Mouse (Mus musculus) kidney, postnatal 14 days (tissue): ENCODE measurements around the gene Kpna4.

ENCODE experiments used
- DNase-seq: peaks from one replicate; pipeline ENCODE4 v3.0.0; 2022; ENCODE audit warnings: mixed read lengths

Gene Kpna4

DNA sequence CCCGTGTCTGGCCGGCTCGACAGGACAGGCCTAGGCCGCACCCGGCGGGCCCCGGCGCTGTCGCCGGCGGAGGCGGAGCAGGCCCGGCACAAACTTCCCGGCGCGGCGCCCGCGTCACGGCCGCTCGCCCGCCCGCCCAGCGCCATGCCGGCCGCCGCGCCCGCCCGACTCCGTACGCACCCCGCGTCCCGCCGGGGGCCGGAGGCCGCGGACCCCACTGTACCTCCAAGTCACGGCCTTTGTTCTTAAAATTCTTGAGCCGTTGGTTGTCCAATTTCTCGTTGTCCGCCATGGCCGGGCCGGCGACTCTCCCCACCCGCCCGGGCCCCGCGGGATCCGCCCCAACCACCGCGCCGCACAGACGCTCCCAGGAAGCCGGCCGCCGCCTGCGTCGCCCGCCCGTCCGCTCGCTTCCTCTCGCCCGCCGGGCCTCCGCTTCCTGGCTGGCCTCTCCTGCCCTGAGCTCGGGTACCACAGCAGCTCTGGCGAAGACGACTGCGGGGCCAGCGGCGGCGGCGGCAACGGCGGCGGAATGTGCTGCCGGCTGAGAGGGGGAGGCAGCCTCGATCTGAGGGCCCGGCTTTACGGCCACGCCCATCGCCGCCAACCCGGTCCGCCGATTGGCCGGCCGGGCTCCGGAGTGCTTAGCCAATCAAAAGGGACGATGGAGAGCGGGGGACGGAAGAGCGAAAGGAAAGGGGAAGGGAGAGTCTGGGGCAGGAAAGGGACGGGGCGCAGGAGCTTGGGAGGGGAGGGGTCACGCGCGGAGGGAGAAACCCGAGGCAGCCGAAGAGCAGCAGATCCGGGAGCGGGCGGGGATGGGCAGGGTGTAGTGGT lies at the start of gene Kpna4:
TSS of gene Kpna4 (minus strand) at position 605 of the 837 bp plus-strand sequence.
- peak; percentile 96 for DNase-seq

- DNase-seq = peak; percentile 33
Measured at GRCm38 (mm10) chr3:69175229-69175628, 48.3 kb upstream of the Kpna4 start.

DNA sequence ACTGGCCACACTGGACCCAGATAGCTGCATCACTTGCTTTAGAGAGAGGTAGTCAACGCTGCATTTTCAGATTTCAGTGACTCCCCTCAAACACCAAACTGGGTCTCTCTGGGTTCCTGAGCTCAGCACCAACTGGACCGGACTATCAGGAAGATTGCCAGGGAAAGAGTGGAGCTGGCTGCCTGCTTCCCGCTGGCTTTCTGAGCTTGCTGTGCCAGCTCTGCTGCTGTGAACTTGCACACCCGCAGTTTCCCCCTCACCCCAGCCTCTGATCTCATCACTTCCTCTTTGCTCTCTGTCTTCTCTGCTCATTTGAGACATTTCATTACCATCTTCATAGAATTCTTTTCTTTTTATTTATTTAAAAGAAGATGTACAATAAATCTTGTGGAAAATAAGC lies 44.2 kb upstream of the Kpna4 start:
- no peak for DNase-seq

DNA sequence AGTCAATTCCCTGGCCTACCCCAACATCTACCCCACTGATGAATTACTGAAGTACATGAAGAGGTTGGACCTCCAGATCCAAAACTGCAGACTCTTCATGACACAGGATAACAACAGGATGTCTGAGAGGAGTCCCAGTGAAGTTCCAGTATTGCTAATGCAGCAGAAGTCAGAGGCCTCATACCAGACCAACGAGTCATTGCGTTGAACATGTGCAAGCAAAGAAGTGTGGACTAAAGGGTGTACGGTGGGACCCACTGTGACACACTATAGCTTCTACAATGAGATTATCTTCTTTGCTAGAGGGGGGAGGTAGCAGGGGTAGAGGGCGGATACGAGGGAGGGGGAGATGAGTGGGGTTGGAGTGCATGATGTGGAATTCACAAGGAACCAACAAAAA lies 42.9 kb upstream of the Kpna4 start:
- no peak for DNase-seq

DNA sequence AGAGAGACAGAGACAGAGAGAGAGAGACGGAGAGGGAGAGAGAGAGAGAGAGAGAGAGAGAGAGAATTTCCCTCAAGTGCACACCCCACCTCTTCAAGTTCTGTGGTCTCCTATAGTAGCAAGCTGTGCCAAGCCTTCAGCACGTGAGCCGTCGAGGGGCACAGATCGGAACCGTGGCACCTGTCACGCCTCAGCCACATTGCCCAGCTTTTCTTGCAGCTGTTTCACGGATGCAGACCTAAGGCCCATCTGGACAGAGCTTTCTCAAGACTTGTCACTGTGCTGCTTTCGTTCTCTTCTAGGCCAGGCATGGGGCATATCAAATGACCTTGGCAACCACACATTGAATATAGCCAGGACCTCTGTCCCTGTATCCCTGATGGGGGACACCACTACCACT lies 41.8 kb upstream of the Kpna4 start:
- no peak for DNase-seq

GRCm38 (mm10) chr3:69163057-69163456 lies 36.1 kb upstream of the Kpna4 start:
- no peak for DNase-seq

DNA sequence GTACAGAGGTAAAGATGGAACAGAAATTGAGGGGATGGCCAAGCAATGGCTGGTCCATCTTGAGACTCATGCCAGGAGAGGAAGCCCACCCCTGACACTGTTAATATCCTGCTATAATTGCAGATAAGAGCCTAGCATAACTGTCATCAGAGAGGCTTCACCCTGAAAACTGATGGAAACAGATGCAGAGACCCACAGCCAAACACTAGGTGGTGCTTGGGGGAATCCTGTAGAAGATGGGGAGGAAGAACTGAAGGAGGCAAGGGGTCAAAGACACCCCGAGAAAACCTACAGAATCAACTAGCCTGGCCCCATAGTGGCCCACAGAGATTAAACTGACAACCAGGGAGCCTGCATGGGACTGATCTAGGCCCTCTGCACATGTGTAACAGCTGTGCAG lies 33.5 kb upstream of the Kpna4 start:
- DNase-seq = no peak

DNA sequence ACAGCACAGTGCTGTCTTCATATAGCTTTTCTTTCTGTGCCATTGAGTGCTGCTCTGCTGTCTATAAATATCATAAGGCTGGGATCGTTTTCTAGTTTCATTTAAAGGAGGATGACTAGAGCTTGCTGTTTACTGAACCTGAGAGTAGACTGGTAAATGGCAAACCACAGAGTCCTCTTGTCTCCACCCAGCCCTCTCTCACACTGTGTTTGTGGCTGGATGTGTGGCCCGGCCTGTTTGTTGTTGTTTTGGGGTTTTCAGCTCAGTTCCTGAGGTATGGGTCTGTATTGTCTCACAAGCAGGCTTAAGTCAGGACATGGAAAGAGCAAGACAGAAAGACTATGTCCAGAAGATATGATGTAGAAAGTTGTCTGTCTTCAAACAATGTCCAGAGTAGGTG lies 32.6 kb upstream of the Kpna4 start:
- DNase-seq = no peak

GRCm38 (mm10) chr3:69157886-69158285 lies 31.0 kb upstream of the Kpna4 start:
- no peak for DNase-seq

- peak; percentile 19 for DNase-seq
Measured at GRCm38 (mm10) chr3:69156484-69156883, 29.6 kb upstream of the Kpna4 start.

GRCm38 (mm10) chr3:69154691-69155090 lies 27.8 kb upstream of the Kpna4 start:
- DNase-seq = no peak

GRCm38 (mm10) chr3:69150921-69151320 lies 24.0 kb upstream of the Kpna4 start:
- no peak for DNase-seq

DNA sequence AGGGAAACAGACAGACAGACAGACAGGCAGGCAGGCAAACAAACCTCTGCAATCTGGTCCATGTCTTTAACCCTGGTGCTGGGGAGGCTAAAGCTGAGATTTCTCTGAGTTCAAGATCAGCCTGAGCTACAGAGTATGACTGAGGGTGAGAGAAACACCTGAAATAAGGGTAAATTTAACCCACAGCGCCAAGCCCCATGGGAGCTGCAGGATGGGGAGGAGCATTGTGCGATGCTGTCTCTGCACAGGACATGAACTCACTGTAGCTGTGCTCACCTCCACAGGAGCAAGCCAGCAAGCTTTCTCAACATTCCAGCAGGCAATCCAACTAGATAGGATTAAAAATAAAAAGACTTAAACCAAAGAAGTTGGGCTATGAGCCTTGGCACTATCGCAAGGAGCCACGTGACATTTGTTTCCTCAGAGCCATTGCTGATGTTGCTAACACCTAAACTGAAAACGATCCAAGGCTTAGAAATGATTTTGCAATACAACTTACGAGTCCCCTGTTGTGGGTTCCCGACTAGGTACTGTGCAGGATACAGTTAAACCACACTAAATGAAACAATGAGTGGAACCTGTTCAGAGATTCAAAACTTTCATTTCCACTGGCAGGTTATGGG lies 15.6 kb upstream of the Kpna4 start:
- no peak for DNase-seq

- DNase-seq = no peak
Measured at GRCm38 (mm10) chr3:69140851-69141250, 13.9 kb upstream of the Kpna4 start.

- DNase-seq = no peak
Measured at GRCm38 (mm10) chr3:69136059-69136458, 9.1 kb upstream of the Kpna4 start.

- no peak for DNase-seq
Measured at GRCm38 (mm10) chr3:69130973-69131372, 4.1 kb upstream of the Kpna4 start.

DNA sequence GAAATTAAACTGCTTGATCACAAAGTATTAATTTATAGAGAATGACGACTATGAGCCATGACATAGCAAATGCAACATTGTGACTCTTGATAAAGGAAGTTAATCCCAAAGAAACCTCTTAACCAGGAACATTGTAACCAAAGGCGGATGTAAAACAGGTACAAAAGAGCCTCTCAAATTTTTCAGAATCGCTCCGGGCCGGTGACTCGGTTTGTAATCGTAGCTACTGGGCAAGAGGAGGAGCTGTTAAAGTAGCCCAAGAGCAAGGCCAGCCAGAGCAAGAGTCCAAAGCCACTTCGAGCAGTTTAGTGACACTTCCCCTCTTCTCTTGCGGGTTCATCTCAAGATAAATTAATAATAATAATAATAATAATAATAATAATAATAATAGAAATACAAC lies 780 bp upstream of the Kpna4 start:
- DNase-seq = peak; percentile 10

DNA sequence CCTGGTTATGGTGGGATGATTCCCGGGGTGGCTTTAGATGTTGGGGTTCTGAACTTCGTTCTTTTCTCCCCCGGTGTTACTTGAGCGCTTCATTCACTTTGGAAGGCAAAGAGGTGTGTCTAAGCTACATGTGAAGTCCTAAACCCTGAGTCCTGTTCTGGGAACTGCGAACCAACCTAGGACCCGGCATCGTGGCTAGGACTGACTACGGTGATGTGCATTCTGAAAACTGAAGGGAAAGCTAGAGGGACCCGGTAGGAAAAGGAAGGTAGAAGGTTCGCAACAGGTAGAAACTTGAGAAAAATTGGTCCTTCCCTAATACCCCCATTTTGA lies 399 bp upstream of the Kpna4 start:
- no peak for DNase-seq

DNA sequence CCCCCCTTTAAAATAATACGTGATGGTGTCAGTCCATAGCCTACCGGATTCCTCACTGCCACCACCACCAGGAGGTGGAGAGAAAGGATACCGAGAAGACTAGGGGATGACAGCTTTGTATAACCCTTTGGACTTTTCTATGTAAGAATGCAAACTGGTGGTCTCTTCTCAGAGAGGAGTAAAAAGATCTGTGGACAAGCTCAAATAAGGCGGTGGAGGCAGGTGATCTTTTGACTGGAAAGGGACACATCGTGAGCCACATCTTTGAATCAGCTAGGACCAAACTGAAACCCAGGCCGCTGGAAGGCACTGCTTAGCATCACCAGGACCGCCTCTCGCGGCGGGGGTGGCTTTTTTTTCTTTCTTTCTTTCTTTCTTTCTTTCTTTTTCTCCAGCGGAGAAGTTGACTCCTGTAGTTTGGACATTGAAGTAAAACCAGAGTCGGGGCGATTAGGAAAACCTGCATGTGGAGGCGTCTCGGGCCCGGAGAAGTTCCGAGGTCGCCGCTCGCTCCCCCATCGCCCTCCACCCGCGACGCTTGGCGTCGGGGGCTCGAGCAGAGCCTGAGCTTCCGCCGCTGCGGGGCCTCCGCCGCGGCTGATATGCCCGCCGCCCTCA lies 913 bp downstream of the Kpna4 start:
- DNase-seq = peak; percentile 39

DNA sequence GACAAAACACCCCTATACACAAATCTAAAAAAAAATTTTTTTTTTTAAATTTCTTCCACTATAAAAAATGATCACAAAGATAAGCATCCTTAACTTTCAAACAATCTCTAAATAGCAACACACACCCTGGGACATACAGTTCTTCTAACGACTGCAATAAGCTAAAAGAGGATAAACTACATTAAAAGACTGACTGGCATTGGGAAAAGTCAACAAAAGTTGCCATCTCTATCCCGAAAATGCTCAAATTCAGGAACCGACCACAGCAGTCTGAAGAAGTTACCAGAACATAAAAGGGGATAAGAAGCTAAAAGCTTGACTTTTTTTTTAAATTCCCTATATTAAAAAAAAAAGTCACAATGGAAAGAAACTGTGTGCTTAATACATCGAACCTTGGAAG lies 1.5 kb downstream of the Kpna4 start:
- DNase-seq = no peak

- no peak for DNase-seq
Measured at GRCm38 (mm10) chr3:69118827-69119226, 8.1 kb downstream of the Kpna4 start.

GRCm38 (mm10) chr3:69114760-69115159 lies 12.2 kb downstream of the Kpna4 start:
- no peak for DNase-seq

DNA sequence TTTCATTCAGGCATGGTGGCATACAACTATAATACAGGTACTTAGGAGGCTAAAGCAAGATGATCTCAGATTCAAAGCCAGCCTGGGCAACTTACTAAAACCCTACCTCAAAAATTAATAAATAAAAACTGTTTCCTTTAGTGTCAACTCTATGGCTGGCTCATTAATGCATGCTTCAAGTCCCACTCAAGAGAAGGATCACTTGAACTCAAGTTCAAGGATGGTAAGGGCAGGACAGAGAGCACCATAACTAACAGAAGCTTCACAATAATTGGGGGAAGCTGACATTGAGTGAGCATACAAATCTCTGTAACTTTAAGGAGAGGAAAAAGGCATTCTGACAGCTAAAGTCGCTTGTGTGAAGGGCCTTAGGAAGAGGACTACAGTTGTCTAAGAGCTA lies 13.0 kb downstream of the Kpna4 start:
- no peak for DNase-seq

GRCm38 (mm10) chr3:69109079-69109478 lies 17.8 kb downstream of the Kpna4 start:
- no peak for DNase-seq
